Mouse (Mus musculus) hematopoietic stem cell, adult 5-6 weeks (primary cell): Measurements from ENCODE around the gene Kcnj9. TPM values are rescaled to one million over a fixed set of nuclear protein-coding genes. Genes with fewer than 3 reads are reported as not detected.

Experiments used
- ATAC-seq, 2 experiments: fragments of 125-278 bp in 1 of 2; replicated peaks in 1 of 2; 2 replicates each; pipeline ENCODE4 v1.8.0; 2016 to 2017; ENCODE audit warnings: inconsistent platforms in 2 of 2, mild to moderate bottlenecking in 2 of 2, moderate number of reproducible peaks in 2 of 2, low read depth in 1 of 2, moderate TSS enrichment in 1 of 2; ENCODE audit not compliant: low FRiP score in 2 of 2, poor library complexity in 2 of 2, severe bottlenecking in 2 of 2, insufficient read depth in 1 of 2, low TSS enrichment in 1 of 2
- total RNA-seq: library from RNA; stranded (forward); fragments of 172-1452, 232-1000 nt; gene quantifications from 2 replicates; pipeline ENCODE4 v1.2.3, GENCODE M21; 2017

Gene Kcnj9
- total RNA-seq, 1 experiment from 2014 or later, result not detected

DNA sequence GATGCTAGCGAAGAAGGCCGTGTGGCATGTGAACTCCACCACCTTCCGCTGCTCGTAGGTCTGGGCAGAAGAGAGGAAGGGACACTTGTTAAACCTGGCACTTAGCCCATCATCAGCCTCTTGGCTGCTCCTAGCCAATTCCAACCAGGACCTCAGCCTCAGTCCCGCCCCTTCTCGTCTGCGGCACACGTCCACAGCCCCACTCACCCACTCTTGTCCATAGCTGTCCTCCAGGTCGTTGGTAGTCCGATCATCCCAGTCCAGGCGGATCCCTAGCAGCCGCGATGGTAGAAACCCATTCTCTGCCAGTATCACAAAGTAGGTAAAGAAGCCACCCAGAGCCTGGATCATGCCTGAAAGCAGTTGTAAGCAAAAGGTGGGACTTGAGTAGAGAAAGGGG is 50.8 kb downstream of the Kcnj9 start:
- no peak for ATAC-seq

DNA sequence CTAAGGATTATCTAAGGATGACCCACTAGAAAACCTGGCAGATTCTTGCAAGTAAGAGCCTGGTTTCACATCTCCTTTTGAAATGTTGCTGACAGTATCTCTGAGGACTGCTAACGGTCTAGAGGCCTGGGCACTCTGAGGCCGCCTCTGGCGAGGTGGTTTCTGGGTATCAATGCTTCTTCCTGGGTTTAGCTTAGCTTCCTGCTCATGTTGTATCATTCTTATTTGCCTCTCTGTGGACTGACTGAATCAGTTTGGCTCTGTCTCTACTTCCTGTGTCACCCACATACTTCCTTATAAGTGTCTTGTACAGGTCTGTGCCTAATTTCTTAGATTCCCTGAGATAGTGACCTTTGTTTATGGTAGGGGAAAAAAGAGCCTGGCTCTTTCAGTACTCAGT is 51.9 kb downstream of the Kcnj9 start:
- ATAC-seq, result peak; percentile 52 to 61

DNA sequence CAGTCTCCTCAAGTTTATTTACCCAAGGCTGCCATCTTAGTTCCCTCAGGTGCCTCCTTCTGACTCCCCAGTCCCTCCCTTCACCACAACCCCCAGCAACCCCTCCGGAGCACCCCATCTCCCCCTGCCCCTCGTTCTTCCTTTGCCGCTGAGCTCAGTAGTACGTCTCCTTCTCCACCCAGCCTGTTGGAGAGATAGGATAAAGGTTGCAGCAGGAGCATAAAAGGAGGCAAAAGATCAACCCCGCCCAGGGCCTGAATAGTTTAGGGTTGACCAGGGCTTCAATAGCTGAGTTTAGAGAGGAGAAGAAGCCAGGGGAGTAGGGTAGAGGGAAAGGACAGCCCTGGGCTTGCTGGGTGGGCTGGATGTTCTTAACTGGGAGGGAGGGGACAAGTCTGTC is 54.6 kb downstream of the Kcnj9 start:
- ATAC-seq, result no peak

DNA sequence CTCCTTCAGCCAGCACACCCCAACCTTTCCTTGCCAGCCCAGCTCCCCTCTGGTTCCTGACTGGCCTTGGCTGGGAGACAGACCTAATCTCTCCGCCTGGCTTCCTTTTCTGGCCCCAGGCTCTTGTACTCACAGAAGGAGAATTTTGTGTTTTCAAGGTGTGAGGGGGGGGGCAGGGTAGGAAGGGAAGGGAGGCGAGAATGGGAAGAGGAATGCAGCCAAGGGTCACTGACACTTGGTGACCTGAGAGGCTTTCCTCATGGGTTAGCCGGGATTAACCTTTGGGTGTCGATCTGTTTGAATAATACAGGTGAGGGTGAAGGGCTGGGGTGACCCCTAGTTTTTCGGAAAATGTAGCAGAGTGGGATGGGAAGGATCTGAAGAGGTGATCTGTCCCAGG is 55.0 kb downstream of the Kcnj9 start:
- no peak for ATAC-seq

DNA sequence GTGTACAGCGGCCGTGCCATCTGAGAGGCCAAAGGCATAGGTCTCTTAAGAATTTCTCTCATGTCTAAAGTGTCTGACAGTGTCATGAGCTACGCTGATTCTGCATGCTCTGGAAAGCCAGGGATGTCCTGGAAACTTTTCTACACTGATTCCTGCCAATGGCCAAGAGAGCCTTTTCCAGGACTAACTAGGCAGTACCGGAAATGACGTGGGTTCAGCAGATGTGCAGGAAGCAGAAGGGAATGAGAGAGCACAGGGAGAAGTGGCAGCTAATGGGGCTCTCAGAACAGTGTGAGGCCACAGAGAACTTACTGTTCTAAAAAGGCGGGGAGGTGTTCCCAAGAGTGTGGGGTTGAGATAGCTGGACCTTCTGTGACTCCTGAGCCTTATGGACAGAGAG is 55.7 kb downstream of the Kcnj9 start:
- no peak for ATAC-seq

DNA sequence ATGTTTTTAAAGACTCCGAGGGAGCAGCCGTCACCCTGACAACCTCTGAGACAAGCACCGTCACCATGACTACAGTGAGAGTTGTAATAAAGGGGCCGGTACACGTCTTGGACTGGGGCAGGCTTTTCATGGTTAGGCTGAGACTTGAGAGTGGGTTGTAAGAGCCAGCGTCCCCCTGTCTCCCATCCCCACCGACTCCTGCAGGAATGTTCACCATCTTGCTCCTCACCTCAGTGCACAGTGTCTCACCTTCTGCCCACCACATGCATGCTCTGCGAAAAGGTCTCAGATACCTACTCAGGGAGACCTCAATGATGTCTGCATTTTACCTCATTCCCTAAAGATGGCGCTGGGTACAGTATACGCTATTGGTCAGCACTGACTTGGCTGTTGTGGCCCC is 57.4 kb downstream of the Kcnj9 start:
- ATAC-seq, result no peak

DNA sequence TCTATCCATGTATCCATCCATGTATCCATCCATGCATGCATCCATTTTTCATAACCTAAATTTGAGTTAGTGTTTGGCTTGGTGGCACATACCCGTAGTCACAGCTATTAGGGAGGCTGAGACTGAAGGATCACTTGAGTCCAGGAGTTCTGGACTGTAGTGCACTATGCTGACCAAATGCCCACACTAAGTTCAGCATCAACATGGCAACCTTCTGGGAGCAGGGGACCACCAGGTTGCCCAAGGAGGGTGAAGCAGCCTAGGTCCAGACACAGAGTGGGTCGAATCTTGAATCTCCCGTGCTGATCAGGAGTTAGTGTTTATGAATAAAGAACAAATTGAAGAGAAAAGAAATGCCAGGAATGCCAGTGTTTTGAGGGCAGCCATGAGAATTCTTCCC is 57.9 kb downstream of the Kcnj9 start:
- ATAC-seq, result no peak

Other genes with a start within 250 kb of the Kcnj9 start
- gene Copa, start 246.8 kb downstream of the Kcnj9 start, total RNA-seq, result 126 and 139 TPM in 2 replicates
- gene Ncstn, start 246.5 kb downstream of the Kcnj9 start, total RNA-seq, result 24.0 and 25.1 TPM in 2 replicates
- 44.6 and 52.9 TPM in 2 replicates for gene Pex19, start 202.6 kb downstream of the Kcnj9 start, total RNA-seq
- 196 and 208 TPM in 2 replicates for gene Dcaf8, start 181.2 kb downstream of the Kcnj9 start, total RNA-seq
- gene Pea15a, start 122.5 kb downstream of the Kcnj9 start, total RNA-seq, result 8.8 and 10.5 TPM in 2 replicates
- not detected in 2 replicates for gene Casq1, start 109.5 kb downstream of the Kcnj9 start, total RNA-seq
- gene Atp1a4, start 70.9 kb downstream of the Kcnj9 start, total RNA-seq, result not detected in 2 replicates
- 21.8 and 25.9 TPM in 2 replicates for gene Igsf8, start 67.7 kb downstream of the Kcnj9 start, total RNA-seq
- gene Atp1a2, start 31.3 kb downstream of the Kcnj9 start, total RNA-seq, result not detected in 2 replicates
- gene Kcnj10, start 11.9 kb upstream of the Kcnj9 start, total RNA-seq, result 0.38 TPM in 1 of 2 replicates, not detected in the other
- gene Pigm, start 47.2 kb upstream of the Kcnj9 start, total RNA-seq, result 17.4 and 19.5 TPM in 2 replicates
- gene Slamf9, start 146.0 kb upstream of the Kcnj9 start, total RNA-seq, result not detected in 2 replicates
- gene Igsf9, start 152.5 kb upstream of the Kcnj9 start, total RNA-seq, result 1.1 and 1.9 TPM in 2 replicates
- 251 and 258 TPM in 2 replicates for gene Tagln2, start 170.7 kb upstream of the Kcnj9 start, total RNA-seq
- 1.2 and 2.9 TPM in 2 replicates for gene Cfap45, start 191.5 kb upstream of the Kcnj9 start, total RNA-seq
- not detected in 2 replicates for gene Vsig8, start 226.6 kb upstream of the Kcnj9 start, total RNA-seq